Mouse (Mus musculus): ENCODE measurements around the gene Hormad1.

DNA sequence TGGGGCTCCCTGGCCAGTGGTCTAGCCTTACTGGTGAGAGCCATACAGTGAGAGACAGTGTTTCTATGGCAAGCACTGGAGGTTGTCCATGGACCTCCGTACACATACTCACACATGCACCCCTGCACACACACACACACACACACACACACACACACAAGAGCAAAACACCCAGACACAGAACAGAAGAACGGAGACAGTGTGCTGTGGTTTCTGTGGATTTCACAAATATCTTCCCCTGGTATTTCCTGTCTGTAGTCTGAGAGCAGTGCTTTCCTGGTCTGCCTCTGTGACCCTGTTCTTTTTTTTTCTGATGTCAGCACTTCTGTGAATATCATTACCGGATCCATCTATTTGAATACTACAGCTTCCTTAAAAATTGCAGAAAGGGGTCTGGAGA lies 35.8 kb upstream of the Hormad1 start:
- no peak for TF ChIP-seq POLR2A (IDR thresholded peaks at IDR 0.05; ENCODE audit: borderline replicate concordance, low read depth, low read length)
- TF ChIP-seq CTCF (IDR thresholded peaks at IDR 0.05; ENCODE audit: low read depth, low read length) = no peak
